Mouse (Mus musculus) hematopoietic stem cell, adult 5-6 weeks (primary cell): ENCODE data around the gene Lss. TPM values are rescaled to one million over a fixed set of nuclear protein-coding genes. Genes with fewer than 3 reads are reported as not detected.

Source experiments
- ATAC-seq, 2 experiments: fragments of 125-278 bp in 1 of 2; replicated peaks in 1 of 2; 2 replicates each; pipeline ENCODE4 v1.8.0; 2016 to 2017; ENCODE audit warnings: inconsistent platforms in 2 of 2, mild to moderate bottlenecking in 2 of 2, moderate number of reproducible peaks in 2 of 2, low read depth in 1 of 2, moderate TSS enrichment in 1 of 2; ENCODE audit not compliant: low FRiP score in 2 of 2, poor library complexity in 2 of 2, severe bottlenecking in 2 of 2, insufficient read depth in 1 of 2, low TSS enrichment in 1 of 2
- total RNA-seq: library from RNA; stranded (forward); fragments of 172-1452, 232-1000 nt; gene quantifications from 2 replicates; pipeline ENCODE4 v1.2.3, GENCODE M21; 2017

Gene Lss
- 3.8 and 8.2 TPM in 2 replicates for total RNA-seq

- ATAC-seq: peak; percentile 96 to 99
These were observed at the start of gene Lss for GRCm38 (mm10) chr10:76531375-76531774. TSS of gene Lss (plus strand) at chr10:76531588.

- peak in 1 of 2 experiments; percentile 34; a peak in 1 of 4 replicates for ATAC-seq
These were observed 45.1 kb upstream of the Lss start for GRCm38 (mm10) chr10:76486302-76486701.

GRCm38 (mm10) chr10:76488265-76488664 is 43.1 kb upstream of the Lss start:
- ATAC-seq: no peak

- ATAC-seq: peak; percentile 48 to 57; a peak in 3 of 4 replicates
These were observed 42.2 kb upstream of the Lss start for GRCm38 (mm10) chr10:76489205-76489604.

GRCm38 (mm10) chr10:76493527-76493926 is 37.9 kb upstream of the Lss start:
- no peak for ATAC-seq

GRCm38 (mm10) chr10:76495501-76495900 is 35.9 kb upstream of the Lss start:
- ATAC-seq: no peak

GRCm38 (mm10) chr10:76496366-76496765 is 35.0 kb upstream of the Lss start:
- no peak for ATAC-seq

- no peak for ATAC-seq
These were observed 33.9 kb upstream of the Lss start for GRCm38 (mm10) chr10:76497522-76497921.

GRCm38 (mm10) chr10:76504271-76504943 is 27.0 kb upstream of the Lss start:
- no peak for ATAC-seq

GRCm38 (mm10) chr10:76505865-76506264 is 25.5 kb upstream of the Lss start:
- ATAC-seq: no peak

GRCm38 (mm10) chr10:76512965-76513583 is 18.3 kb upstream of the Lss start:
- ATAC-seq: peak; percentile 98 to 99

GRCm38 (mm10) chr10:76530922-76531321 is 466 bp upstream of the Lss start:
- ATAC-seq: peak in 1 of 2 experiments; percentile 22; a peak in 1 of 4 replicates

GRCm38 (mm10) chr10:76531828-76532227 is 440 bp downstream of the Lss start:
- ATAC-seq: no peak

GRCm38 (mm10) chr10:76535526-76535925 is 4.1 kb downstream of the Lss start:
- no peak for ATAC-seq

- ATAC-seq: no peak
These were observed 6.2 kb downstream of the Lss start for GRCm38 (mm10) chr10:76537619-76538018.

- peak; percentile 51 to 77; a peak in 3 of 4 replicates for ATAC-seq
These were observed 10.1 kb downstream of the Lss start for GRCm38 (mm10) chr10:76541336-76542085.

GRCm38 (mm10) chr10:76542636-76543375 is 11.4 kb downstream of the Lss start:
- ATAC-seq: peak; percentile 30 to 34; a peak in 3 of 4 replicates
